Mouse (Mus musculus) embryonic facial prominence, embryonic 11.5 days (tissue): ENCODE measurements around the gene Bmf. TPM values are rescaled to one million over a fixed set of nuclear protein-coding genes. Genes with fewer than 3 reads are reported as not detected.
A peak's percentile ranks its signal among the peaks of the same experiment; 100 is the strongest.

Experiments
- ATAC-seq: fragments of 200-750 bp; cut with Nextera tagmentation; replicated peaks from 2 replicates; pipeline ENCODE4 v1.8.0; 2017; ENCODE audit warnings: low read depth; ENCODE audit not compliant: insufficient number of reproducible peaks, low FRiP score, low TSS enrichment
- DNase-seq: peaks from one replicate; pipeline ENCODE4 v3.0.0-alpha.2; 2015; ENCODE audit warnings: low spot score
- H3K27ac ChIP-seq: fragments of 300-500 bp; sonication (generic); replicated peaks from 2 replicates; pipeline ENCODE4 v1.5.1; 2014; ENCODE audit warnings: mild to moderate bottlenecking, low read depth, low read length, control low read depth
- H3K27me3 ChIP-seq: fragments of 300-500 bp; sonication (generic); 2 replicates; pipeline ENCODE4 v1.6.1; 2014; ENCODE audit warnings: mild to moderate bottlenecking, low read length, moderate library complexity, mixed read lengths; ENCODE audit not compliant: control insufficient read depth, insufficient read depth
- H3K36me3 ChIP-seq: fragments of 300-500 bp; sonication (generic); replicated peaks from 2 replicates; pipeline ENCODE4 v1.6.1; 2014; ENCODE audit warnings: low read depth, mild to moderate bottlenecking, low read length, moderate library complexity, mixed read lengths; ENCODE audit not compliant: control insufficient read depth, insufficient read depth
- H3K4me1 ChIP-seq: fragments of 300-500 bp; sonication (generic); 2 replicates; pipeline ENCODE4 v1.6.1; 2014; ENCODE audit warnings: low read length, mixed read lengths; ENCODE audit not compliant: control insufficient read depth, insufficient read depth
- H3K4me2 ChIP-seq: fragments of 300-500 bp; sonication (generic); 2 replicates; pipeline ENCODE4 v1.6.1; 2014; ENCODE audit warnings: low read depth, mild to moderate bottlenecking, control low read depth, low read length, moderate library complexity
- H3K4me3 ChIP-seq: fragments of 300-500 bp; sonication (generic); 2 replicates; pipeline ENCODE4 v1.5.1; 2014; ENCODE audit warnings: low read depth, low read length, control low read depth
- H3K9ac ChIP-seq: fragments of 300-500 bp; sonication (generic); replicated peaks from 2 replicates; pipeline ENCODE4 v1.6.1; 2014; ENCODE audit warnings: mild to moderate bottlenecking, control low read depth, low read length
- H3K9me3 ChIP-seq: fragments of 300-500 bp; sonication (generic); replicated peaks from 2 replicates; pipeline ENCODE4 v1.6.1; 2016; ENCODE audit warnings: mild to moderate bottlenecking, low read length, inconsistent platforms, mixed read lengths; ENCODE audit not compliant: control insufficient read depth
- WGBS: fragments of 180-500 bp; shearing (Covaris S2); extraction: QIAGEN DNeasy Blood & Tissue Kit; methylation state at CpG from one replicate; pipeline ENCODE4 v1.1.7; 2014; 5-methylcytosine and 5-hydroxymethylcytosine counted together
- polyA plus RNA-seq: library from polyadenylated mRNA; unstranded; fragments of >200 nt; fragmentation: Nextera tagmentation; extraction: Ambion mirVana; gene quantifications from 2 replicates; pipeline ENCODE4 v1.2.1, GENCODE M21; 2014

Gene Bmf
- polyA plus RNA-seq, 1 experiment from 2014 or later = 5.1 TPM

DNA sequence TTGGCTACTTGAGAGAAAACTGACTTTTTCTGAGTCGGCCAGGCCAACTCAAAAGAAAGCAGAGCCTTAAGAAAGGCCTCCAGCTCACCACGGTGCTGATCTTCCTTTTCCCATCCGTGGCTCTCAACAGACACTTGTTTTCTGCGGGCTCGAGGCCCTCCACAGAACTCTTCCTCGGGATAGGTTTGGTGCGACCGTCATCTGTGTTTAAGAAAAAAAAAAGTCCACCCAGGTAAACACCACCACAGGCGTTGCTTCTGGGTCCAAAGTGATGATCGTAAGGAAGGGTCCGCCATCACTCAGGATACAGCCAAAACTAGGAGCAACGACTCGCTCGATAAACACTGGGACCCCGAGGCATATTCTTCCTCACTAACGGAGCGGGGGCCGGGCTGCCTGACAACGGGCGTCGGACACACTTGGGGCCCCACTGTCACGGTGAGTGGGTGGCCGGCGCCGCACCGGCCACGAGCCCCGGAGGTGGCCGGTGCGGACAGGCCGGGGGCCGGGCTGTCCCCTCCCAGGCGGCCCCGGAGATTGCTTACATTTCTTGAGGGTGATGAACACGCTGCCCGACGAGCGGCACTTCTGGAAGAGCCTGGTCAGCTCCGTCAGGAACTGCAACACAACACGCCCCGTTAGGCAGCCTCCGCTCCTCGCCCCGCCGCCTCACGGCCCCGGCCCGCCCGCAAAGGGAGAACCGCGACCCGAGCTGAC is 70.5 kb downstream of the Bmf start:
- Histone ChIP-seq H3K4me3 (peak overlapping the region; percentile 88), H3K4me1 (peaks cover 4% of the 10 kb centered on the region), H3K36me3 (peaks cover 9% of the 10 kb centered on the region), H3K9ac (peak overlapping the region; percentile 84), H3K9me3 (no peaks in the 10 kb centered on the region), H3K4me2 (peak overlapping the region; percentile 80), H3K27ac (0 out of 2 replicates have a peak overlapping the region, but pooled peaks have one; percentile 32), H3K27me3 (no peaks in the 10 kb centered on the region)
- no peak for DNase-seq
- WGBS = 3% methylated on average over 42 of the region's 52 CpGs
- ATAC-seq = no peak

Other genes starting within 250 kb of the Bmf start
- gene Gpr176, start 176.3 kb downstream of the Bmf start, polyA plus RNA-seq = 0.31 and 0.34 TPM in 2 replicates
- 11.6 and 13.1 TPM in 2 replicates for gene Eif2ak4, start 161.1 kb downstream of the Bmf start, polyA plus RNA-seq
- 244 and 259 TPM in 2 replicates for gene Srp14, start 70.0 kb downstream of the Bmf start, polyA plus RNA-seq
- 131 and 135 TPM in 2 replicates for gene Bub1b, start 48.5 kb upstream of the Bmf start, polyA plus RNA-seq
- 0.50 and 0.92 TPM in 2 replicates for gene Pak6, start 113.6 kb upstream of the Bmf start, polyA plus RNA-seq
- 0.04 TPM in 1 of 2 replicates, not detected in the other for gene Ankrd63, start 154.3 kb upstream of the Bmf start, polyA plus RNA-seq
- 0.22 and 0.40 TPM in 2 replicates for gene Plcb2, start 178.8 kb upstream of the Bmf start, polyA plus RNA-seq
- gene Inafm2, start 196.1 kb upstream of the Bmf start, polyA plus RNA-seq = 22.8 and 25.8 TPM in 2 replicates
- 0.52 and 0.66 TPM in 2 replicates for gene Ccdc9b, start 213.0 kb upstream of the Bmf start, polyA plus RNA-seq
- gene Phgr1, start 223.1 kb upstream of the Bmf start, polyA plus RNA-seq = not detected in 2 replicates
- gene Disp2, start 230.0 kb upstream of the Bmf start, polyA plus RNA-seq = 1.5 and 1.8 TPM in 2 replicates